Mouse (Mus musculus): Measurements from ENCODE around the gene Sorcs3.

The Sorcs3 gene

DNA sequence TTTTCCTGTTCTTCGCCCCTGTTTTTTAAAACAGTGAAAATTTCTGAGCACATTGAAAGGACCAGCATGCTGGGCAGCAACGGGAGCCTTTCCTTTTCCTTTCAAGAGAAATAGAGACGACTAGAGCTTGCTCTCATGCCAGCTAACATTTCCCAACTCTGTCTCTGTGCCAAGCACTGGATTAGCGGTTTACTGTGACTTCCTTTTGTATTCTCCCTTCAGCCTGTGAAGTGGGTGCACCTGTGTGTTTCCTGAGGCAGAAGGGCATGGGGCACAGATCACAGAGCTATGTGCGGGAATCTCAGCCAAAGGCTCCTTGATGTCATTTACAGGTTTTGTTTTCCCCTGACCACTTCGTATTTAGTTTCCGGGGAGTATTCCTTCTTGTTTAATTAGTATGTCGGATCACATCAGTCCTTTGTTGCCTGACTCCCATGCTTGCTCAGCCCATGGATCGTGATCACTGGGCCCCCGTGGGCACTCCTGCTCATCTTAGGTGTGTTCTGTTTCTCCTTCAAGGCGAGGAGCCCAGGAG, 172.2 kb downstream of the Sorcs3 start:
- DNase-seq (ENCODE audit: low spot score) = peak; percentile 5

DNA sequence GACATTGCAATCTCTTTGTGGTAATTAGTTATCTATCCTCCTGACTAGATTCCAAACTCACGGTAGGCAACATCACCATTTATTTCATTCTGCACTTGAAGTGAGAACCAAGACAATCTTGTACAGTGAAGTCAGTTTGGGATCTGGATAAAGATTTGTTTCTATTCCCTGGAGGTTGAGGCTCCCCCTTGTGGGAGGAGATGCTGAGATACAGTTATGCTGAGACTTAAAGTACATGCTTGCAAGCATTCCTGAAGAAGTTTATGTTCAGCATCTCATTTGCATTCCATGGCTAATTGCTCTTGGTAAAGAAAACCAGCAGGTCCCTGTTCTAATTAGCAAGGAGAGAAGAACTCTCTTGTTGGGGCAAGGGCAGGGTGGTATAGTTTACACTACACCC, 185.7 kb downstream of the Sorcs3 start:
- no peak for DNase-seq (ENCODE audit: low spot score)

DNA sequence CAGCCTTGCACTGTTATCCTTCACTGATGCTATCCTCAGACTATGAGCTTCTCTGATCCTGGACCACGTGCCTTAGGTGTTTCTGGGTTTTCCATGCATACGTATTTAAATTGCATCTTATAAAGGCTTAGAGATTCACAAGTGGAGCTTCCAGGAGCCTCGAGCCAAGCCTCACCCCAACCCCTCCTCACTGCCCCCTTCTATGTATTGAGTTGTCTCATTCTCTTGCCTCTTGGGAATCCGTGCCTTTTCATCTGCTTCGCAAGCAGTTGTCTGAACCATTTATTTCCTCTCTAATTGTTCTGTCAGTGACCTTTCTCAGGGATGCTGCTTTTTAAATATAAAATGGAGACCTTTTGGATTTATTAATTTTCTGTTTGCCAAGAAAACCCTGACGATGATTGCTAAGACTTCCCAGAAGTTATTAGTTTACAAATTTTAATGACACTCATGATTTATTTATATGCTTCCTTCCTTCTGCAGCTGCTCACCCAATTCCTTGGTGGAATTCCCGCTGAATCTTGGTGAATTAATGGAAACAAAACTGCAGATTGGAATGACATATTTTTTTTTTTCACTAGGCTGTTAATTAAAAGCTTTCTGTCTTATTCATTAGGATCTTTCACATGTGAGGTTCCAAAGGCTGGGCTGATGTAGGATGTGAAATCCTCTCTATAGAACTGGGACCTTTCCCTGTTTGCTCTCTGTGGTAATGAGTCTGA, 199.1 kb downstream of the Sorcs3 start:
- no peak for DNase-seq (ENCODE audit: low spot score)

DNA sequence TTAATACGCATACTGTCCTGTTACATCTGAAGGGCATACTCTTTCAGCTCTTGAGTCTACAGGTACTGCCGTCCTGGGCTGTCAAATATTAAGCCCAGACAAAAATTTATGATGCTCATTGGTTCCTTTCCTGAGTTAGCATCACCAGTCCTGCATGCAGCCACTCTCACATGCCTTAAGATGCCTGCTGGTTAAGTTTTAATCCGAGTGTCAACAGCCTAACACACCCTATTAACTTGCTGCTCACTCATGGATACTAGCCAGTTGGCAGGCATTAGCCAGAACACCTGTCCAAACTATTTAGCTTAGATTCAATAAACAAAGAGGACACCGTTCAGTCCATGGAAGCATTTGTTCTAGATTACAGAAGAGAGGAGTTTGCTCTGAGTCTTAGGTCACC, 202.4 kb downstream of the Sorcs3 start:
- no peak for DNase-seq (ENCODE audit: low spot score)

DNA sequence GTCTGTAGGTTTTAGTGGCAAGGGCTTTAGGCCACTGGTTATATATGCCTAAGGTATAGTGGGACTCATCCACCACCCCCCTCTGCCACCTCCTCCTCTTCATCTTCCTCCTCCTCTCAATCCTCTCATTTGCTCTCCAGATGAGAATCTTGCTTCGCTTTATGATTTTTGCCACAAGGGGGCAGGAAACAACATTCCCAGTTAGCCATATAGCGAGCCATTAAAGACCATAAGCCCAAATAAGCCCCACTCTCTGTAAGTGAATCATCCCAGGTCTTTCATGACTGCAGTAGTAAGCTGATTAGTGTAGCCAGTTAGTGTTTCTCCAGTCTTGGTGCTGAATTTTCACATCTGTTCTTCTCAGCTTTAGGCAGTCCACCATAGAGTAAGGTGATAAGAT, 205.5 kb downstream of the Sorcs3 start:
- DNase-seq (ENCODE audit: low spot score) = no peak

DNA sequence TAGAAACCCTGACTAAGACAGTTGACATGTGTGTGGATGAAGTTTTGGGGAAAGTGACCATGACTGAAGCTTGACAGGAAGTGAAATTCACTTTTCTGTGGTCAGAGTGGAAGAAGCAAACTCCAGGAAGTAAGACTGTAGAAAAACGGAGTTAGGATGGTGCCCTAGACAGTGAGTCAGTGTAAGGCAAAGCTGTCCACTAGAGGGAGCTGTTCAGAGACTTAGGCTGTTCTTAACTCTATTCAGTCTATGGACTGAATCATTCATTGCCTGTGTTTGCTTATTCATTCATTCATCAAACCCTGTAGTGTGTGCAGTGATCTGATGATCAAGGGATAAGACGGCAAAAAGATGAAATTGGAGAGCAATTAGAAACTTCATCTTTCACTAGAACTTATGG, 208.0 kb downstream of the Sorcs3 start:
- no peak for DNase-seq (ENCODE audit: low spot score)

DNA sequence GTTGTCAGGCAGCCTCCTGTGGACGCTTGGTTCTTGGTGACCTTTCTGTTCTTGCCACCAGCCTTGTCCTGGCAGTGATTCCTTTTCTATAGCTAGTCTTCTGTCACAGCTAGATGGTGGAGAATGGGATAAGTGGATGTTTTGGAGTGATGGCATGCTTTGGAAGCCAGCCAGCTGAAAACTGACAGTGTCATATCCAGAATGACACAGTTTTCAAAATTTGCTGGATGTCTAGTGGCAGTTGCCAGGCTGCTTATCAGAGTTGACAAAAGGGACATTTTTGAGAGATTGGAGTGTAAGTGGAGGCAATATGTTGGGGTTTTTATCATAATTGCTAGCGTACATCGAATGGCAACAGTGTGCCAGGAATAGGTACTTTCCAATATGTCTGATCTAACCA, 212.5 kb downstream of the Sorcs3 start:
- no peak for DNase-seq (ENCODE audit: low spot score)

DNA sequence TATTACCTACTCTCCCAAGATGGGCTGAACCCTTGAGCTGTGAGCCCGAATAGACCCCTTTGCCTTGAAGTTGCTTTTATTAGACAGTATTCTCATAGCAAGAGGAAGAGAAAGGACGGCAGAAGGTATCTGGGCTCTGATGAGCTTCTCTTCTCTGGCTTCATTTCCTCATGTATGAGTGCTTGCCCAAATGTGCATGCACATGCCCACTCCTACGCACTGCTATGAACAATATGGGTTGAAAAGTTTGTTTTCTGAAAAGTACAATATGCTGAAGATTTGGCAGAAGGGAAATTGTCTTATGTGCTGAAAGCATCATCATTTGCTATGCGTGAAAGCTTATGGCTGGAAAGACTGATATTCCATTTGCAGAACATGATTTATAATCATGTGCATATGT, 223.4 kb downstream of the Sorcs3 start:
- DNase-seq (ENCODE audit: low spot score) = no peak

DNA sequence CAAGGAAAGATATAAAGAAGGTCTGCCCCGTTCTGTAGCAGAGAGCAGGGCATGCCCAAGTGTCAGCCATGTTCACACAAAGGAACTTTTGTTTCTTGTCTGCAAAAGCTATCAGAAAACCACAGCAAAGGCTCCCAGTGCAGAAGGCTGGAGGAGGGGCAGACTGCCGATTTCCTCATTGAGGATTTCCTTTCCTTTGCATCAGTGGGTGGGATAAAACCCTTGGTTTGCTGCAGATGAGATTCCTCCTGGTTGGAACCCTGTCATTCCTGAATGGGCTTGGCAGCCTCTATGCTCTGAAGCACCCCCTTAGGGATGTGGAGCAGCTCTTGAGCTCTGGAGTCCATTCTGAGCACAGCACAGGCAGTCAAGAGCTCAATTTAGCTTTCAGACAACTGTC, 223.9 kb downstream of the Sorcs3 start:
- DNase-seq (ENCODE audit: low spot score) = peak; percentile 22

DNA sequence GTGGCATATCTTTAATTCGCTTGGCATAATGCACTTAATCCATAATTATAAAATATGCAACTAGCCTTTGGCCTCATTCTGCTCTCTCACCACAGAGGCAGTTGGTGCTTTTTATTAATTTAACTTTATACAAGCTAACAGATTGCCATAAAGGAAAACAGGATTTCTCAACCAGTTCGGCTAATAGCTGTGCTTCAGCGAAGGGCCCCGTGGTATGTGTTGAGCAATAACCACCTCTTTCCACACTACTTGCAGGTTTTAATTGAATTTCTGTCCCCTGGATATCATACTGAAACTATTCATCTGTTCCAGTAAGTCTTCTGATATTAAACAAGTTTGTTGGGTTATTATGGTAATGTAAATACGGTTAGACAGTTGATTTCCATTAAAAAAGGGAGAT, 224.5 kb downstream of the Sorcs3 start:
- peak; percentile 36 for DNase-seq (ENCODE audit: low spot score)

DNA sequence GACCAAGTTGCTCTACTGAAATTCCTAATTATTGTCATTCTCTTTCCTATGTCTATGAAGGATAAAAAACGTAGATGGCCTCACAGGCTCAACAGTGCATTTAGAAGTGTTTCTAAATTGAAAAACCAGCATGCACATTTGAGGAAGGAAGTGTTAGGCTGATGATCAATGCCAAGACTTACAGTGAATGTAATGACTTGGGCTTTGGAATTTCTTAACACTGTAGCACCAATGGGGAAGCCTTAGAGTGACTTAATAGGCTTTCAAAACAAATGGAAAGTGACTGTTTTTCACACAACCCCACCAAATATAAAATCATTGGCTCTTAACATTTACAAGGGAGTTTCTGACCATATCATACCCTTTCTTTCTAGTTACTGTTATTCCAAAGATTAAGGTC, 232.6 kb downstream of the Sorcs3 start:
- DNase-seq (ENCODE audit: low spot score) = no peak

DNA sequence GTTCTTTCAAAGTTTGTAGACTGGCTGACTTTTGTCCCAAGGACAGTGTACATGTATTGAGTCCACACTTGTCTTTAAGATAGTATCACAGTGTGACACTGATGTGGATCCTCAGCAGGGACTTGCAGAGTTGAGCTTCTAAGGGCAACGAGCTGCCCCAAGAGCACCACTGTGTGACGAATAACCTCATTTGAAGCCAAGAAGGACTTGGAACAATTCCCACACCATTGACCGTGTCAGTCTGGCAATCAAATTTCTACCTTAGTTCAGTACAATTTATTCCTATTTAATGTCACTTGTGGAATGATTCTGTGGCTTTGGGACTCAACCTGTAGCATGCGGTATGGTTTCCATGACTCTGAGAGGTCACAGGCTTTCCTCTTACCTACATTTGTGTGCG, 255.3 kb downstream of the Sorcs3 start:
- DNase-seq (ENCODE audit: low spot score) = no peak

DNA sequence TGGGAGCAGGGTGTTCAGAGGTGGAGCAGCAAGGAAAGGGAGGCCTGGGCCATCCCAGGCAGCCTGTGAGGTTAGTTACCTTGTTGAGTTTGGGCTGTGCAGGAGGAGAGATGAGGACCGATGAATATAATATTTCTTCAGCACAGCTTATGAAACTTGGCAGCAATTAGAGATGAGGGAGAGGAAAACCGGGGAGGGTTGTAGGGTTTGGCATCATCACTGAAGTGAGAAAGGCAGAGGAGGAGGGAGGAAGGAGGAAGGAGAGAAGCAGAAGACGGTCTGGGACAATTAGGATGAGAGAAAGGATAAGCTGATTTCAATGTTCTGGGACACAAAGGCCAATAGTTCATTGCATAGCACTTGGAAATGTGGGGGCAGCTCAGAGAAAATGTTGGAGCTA, 256.6 kb downstream of the Sorcs3 start:
- DNase-seq (ENCODE audit: low spot score) = no peak

DNA sequence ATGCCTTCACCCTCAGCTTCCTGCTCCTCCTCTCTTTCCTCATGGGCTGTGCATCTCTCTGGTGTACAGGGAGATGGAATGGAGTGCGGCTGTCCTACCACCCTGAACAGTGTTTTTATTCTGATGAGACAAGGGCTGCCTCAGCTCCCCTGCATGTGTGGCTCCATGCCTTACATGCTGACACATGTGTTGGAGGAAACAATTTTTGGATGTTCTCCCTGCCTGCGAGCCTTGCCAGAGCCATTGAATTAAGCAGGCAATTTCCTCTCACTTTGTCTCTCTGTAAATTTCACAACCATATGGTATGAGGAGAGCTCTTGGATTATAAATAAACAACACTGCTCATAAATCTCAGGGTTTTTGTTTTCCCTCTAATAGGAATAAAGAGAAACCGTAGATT, 257.7 kb downstream of the Sorcs3 start:
- no peak for DNase-seq (ENCODE audit: low spot score)

DNA sequence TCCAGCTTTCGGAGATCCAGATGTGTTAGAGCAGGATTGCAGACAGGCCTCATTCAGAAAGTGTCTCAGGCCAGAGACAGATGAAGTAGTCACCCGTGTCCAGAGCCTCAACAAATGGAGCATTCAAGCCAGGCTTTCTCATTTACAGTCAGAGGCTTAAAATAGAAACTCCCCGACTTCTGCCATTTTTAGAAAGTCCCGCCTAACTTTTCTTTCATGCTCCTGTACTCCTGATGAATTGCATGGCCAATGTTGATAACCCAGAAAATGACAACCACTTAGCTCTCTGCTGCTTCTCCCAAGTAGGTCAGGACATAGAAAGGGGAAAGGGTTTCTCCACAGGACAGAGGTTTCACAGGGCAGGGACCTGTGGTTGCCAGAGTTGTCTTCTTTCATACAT, 261.6 kb downstream of the Sorcs3 start:
- no peak for DNase-seq (ENCODE audit: low spot score)

DNA sequence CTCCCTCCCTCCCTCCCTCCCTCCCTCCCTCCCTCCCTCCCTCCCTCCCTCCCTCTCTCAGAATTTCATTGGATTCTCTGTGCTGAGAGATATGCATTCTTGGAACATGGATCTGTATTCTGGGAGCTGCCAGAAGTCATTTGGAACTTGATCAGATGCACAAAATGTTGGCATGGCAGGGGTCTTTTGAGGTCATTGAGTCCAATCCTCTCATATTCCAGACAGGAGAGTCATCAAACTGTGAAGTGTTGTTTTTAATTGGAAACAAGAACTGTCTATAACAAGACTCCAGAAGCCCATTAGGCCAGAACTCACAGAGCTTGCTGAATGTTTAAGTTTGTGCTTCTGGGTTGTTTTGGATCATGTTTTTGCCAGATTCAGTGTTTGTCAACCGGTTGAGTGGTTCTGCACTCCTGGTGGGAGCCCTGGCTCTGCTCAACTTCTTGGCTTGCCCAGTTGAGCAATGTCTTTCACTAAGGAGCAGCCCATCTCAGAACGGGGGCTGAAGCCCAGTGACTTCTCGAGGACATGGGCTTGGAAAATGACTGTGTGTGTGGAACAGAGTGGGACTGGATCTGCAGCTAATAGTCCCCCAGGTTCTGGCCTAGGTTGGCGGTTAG, 264.1 kb downstream of the Sorcs3 start:
- DNase-seq (ENCODE audit: low spot score) = no peak

DNA sequence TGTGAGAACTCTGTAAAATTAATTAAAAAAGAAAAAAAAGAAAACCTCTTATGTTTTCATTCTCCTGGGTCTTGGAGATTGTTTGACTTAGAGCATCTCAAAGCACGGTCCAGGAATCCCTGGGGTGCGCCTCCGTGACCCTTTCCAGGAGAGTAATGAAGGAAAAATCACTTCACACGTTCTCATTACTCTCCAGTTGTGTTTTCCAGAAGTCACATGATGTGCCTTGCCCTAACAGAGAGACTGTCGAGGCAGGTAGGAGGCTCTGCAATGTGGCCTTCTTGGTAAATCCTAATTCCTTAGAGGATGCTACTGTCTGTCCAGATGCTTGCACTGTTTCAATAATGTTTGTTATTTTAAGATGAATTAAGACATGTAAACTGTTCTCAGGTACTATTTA, 266.1 kb downstream of the Sorcs3 start:
- no peak for DNase-seq (ENCODE audit: low spot score)

DNA sequence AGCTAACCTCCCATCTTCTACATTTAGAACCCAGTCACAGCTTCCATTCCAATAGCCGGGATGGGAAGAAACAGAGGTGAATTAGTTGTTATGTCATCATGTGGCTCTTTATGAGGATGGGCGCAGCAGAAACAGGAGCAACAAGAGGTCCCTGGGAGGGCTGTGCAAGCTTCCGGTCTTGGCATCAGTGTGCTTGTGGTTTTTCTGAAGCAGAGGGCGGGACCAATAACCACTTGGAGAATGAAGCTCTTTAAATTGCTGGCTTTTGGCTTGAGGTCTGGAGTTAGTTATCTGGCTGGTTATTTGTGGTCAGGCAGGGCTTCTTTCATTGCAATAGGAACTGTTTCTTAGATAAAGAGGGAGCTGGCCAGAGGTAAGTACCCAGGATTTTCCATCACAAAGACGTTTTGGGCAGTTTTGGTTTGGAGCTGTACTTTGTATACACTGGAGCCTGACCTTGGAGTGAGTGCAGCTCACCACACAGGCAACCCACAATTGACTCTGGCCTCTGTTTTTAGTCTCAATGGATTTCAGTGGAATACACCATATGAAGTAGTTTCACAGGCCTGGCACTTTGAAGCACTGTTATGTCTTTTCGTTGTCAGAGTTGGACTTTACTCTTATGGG, 270.1 kb downstream of the Sorcs3 start:
- no peak for DNase-seq (ENCODE audit: low spot score)

DNA sequence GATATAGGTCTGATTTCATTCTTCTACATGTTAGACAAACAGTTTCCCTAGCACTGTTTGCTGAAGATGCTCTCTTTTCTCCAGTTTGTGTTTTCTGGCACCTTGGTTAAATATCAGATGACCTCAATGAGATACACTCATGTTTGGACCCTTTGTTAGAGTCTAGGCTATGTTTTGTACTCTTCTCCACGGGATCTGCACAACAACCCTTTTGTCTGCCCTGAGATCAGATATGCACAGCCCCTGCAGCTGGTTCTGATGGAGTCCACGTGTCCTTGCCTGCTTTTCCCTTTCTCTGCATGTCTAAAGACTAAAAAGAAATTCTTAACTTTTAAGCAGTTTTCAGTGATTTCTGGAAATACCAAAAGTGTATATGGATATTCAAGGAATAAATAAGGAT, 273.0 kb downstream of the Sorcs3 start:
- no peak for DNase-seq (ENCODE audit: low spot score)

DNA sequence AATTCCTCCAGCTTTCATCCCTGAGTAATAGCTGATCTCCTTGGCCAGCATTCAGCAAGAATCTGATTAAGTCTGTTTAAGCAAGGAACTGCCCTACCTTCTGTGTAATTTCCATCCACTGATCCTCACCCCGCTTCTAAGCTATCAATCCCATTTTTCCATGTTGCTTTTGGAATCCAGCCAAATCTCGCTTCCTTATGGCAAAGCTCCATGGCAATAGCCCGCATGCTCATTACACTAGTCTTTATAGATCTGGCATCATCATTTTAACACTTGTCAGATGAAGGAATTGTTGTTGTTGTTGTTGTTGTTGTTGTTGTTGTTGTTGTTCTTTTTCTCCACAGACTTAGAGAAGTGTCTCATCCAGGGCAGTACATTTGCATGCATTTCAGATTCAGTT, 277.1 kb downstream of the Sorcs3 start:
- no peak for DNase-seq (ENCODE audit: low spot score)

DNA sequence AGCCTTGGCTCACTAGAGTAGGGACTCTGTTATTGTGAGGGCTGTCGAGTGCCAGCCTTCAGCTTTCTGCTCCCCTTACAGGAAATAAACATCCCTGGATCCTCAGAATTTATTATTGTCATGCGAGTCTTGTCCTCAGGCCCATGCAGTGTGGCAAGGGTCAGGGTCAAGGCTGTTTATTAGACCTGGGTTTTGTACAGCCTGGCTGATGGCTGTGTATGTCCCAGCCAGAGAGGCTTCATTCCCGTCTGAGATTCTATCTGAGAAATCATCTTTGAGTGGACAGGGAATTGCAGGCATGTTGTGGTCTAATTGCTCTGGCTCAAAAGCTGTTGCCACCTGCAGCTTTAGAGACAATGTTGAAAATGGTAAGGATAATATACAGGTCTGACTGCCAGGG, 285.3 kb downstream of the Sorcs3 start:
- no peak for DNase-seq (ENCODE audit: low spot score)

DNA sequence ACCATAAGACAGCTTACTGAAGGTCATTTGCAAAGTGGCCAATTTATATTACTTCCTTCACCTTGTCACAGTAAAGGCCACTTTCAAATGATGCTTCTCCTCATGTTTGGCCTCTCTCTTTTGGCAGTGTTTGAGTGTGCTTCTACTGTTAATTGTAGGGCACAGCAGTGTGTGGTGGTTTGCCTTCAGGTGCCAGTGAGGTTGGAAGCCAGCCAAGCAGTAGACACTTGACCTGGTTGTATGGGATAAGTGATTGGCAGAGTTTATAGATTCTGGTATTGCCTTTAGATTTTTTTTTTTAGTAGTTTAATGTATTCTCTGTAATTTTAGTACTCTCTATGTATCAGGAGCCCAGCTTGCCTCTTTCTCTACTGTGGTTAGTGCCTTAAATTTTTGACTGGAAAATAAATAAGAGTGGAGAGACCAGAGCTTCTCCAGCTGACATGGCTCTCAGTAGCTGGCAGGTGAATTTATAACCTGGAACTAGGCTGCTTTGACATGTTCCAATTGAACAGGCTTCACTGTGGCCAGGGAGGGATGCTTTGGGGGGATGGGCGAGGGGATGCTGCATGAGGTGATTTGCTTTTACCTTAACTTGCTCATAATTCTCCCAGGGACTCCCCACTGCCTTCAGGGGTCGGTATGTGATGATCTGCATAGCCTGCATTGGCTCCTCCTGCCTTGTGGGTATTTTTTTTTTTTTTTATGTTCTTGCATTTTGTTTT, 298.2 kb downstream of the Sorcs3 start:
- no peak for DNase-seq (ENCODE audit: low spot score)

DNA sequence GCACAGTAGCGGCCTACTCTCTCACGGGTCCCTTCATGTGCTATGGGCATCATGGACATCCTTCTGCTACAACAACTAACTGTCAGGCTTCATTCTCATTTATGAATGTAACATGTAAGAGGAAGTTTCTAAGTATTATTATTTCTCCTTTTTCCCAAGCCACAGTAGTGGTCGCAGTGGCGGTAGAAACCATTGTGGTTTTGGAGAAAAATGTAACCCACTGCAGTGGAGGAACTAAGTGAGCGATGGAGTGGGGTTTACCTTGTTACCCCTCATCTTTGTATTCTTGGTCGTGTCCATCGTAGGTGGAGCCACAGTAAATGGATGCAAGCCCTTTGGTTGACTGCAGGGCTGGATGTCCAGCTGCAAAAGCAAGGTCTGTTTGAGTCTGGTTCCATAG, 318.0 kb downstream of the Sorcs3 start:
- no peak for DNase-seq (ENCODE audit: low spot score)
